Mouse (Mus musculus) frontal cortex, postnatal 25 days (tissue): ENCODE results near the gene Hnrnpc.

Experiments
- DNase-seq, 2 experiments: peaks; one replicate each; pipeline ENCODE4 v3.0.0; 2022; ENCODE audit warnings: low spot score in 2 of 2

Gene Hnrnpc

GRCm38 (mm10) chr14:52024133-52024532 lies 79.7 kb downstream of the Hnrnpc start:
- DNase-seq: no peak
